In genomic region chr4:142113306-142113705, GRCm38 (mm10) we compare ENCODE assay signal across 8 mouse cellular contexts. TPM values are rescaled to one million over a fixed set of nuclear protein-coding genes. Genes with fewer than 3 reads are reported as not detected.
DNase-seq lines count a peak whose midpoint lies in the region; ATAC-seq and TF ChIP-seq lines count a peak whose summit lies in the region.

No protein-coding gene starts in this region.

- no peak overlapping the region for H3K9ac ChIP-seq in heart, embryonic 16.5 days (ENCODE audit: low read length)
- H3K9ac ChIP-seq in heart, embryonic 12.5 days: no peak overlapping the region

- TF ChIP-seq CTCF in thymus, adult 2 months (IDR thresholded peaks at IDR 0.05; ENCODE audit: borderline replicate concordance, control insufficient read depth, extremely low read depth, insufficient read depth, low read length, poor library complexity): no peak

- H3K4me1 ChIP-seq in heart, embryonic 16.5 days (ENCODE audit: control insufficient read depth, insufficient read depth, low read length): no peaks in the 10 kb centered on the region
- H3K4me1 ChIP-seq in heart, embryonic 12.5 days (replicated peaks): no peaks in the 10 kb centered on the region
- H3K4me1 ChIP-seq in thymus, adult 2 months (replicated peaks; ENCODE audit: control insufficient read depth, insufficient read depth, low read length): no peaks in the 10 kb centered on the region

- peak; percentile 60; the same call in 1 of the 2 replicates for ATAC-seq in heart, embryonic 16.5 days (replicated peaks; ENCODE audit: extremely low read depth, insufficient read depth, low FRiP score)
- no peak for ATAC-seq in heart, embryonic 12.5 days (ENCODE audit: insufficient number of reproducible peaks, low FRiP score)

- peak; percentile 30 for DNase-seq in thymus, adult 2 months
- no peak for DNase-seq in thymus, adult 18-20 months
- peak; percentile 40 for DNase-seq in embryo, embryonic 11 days
- DNase-seq in kidney, postnatal 10 days: peak; percentile 56
- peak; percentile 21 for DNase-seq in right cerebral cortex, postnatal 4 days
- DNase-seq in spleen, postnatal 36 days (ENCODE audit: low spot score in 2 of 2): no peak

- H3K4me2 ChIP-seq in heart, embryonic 16.5 days (ENCODE audit: low read depth, low read length): no peak overlapping the region
- no peak overlapping the region for H3K4me2 ChIP-seq in heart, embryonic 12.5 days

- TF ChIP-seq POLR2A in thymus, adult 2 months (IDR thresholded peaks at IDR 0.05; ENCODE audit: control insufficient read depth, extremely low read depth, insufficient read depth, low read length, poor library complexity): no peak

- peaks cover 3% of the 10 kb centered on the region for H3K9me3 ChIP-seq in heart, embryonic 16.5 days (replicated peaks; ENCODE audit: control insufficient read depth, low read length)
- H3K9me3 ChIP-seq in heart, embryonic 12.5 days (replicated peaks): peaks cover 9% of the 10 kb centered on the region; the same call in 1 of the 2 replicates

- 24% methylated on average over 8 of the region's 8 CpGs for WGBS in heart, embryonic 16.5 days
- whole genome bisulfite sequencing in heart, embryonic 12.5 days: 28% methylated on average over 8 of the region's 8 CpGs
- WGBS in thymus, adult 2 months: 35% methylated on average over 8 of the region's 8 CpGs

- no peak overlapping the region for H3K27ac ChIP-seq in heart, embryonic 16.5 days (ENCODE audit: low read length)
- no peak overlapping the region for H3K27ac ChIP-seq in heart, embryonic 12.5 days (ENCODE audit: poor library complexity, severe bottlenecking)
- H3K27ac ChIP-seq in thymus, adult 2 months (ENCODE audit: control insufficient read depth, insufficient read depth, low read length): no peak overlapping the region; the same call in 1 of the 2 replicates

- no peaks in the 10 kb centered on the region for H3K36me3 ChIP-seq in heart, embryonic 16.5 days (ENCODE audit: control insufficient read depth, insufficient read depth)
- H3K36me3 ChIP-seq in heart, embryonic 12.5 days: no peaks in the 10 kb centered on the region
- H3K36me3 ChIP-seq in thymus, adult 2 months (ENCODE audit: control insufficient read depth, insufficient read depth, low read length): no peaks in the 10 kb centered on the region

- H3K4me3 ChIP-seq in heart, embryonic 16.5 days (ENCODE audit: low read length): no peak overlapping the region
- H3K4me3 ChIP-seq in heart, embryonic 12.5 days: no peak overlapping the region
- H3K4me3 ChIP-seq in thymus, adult 2 months (ENCODE audit: control insufficient read depth, insufficient read depth, low read length): no peak overlapping the region

- no peaks in the 10 kb centered on the region; the same call in 1 of the 2 replicates for H3K27me3 ChIP-seq in heart, embryonic 16.5 days (ENCODE audit: control insufficient read depth, insufficient read depth, low read length)
- H3K27me3 ChIP-seq in heart, embryonic 12.5 days (replicated peaks): 0 out of 2 replicates have a peak, but pooled peaks cover 2% of the 10 kb centered on the region
- no peaks in the 10 kb centered on the region for H3K27me3 ChIP-seq in thymus, adult 2 months (ENCODE audit: control insufficient read depth, insufficient read depth, low read length)

RNA-seq across cellular contexts. Expression of gene Tmem51, which starts 29.2 kb away (rescaled TPM):
- 48.5 and 49.2 TPM in 2 replicates for polyA plus RNA-seq in heart, embryonic 16.5 days (2015; fragmentation: Nextera tagmentation; extraction: Ambion mirVana)
- polyA plus RNA-seq in heart, embryonic 12.5 days (2016; fragmentation: Nextera tagmentation; extraction: Ambion mirVana): 28.3 and 29.6 TPM in 2 replicates
- polyA plus RNA-seq in thymus, adult 2 months (2012; rRNA removed): 8.0 and 9.6 TPM in 2 replicates

Comparison
In these comparisons a context has a peak if more than half of its experiments do, and no peak if none do; other contexts are left out.
1. DNase-seq: peak in thymus, adult 2 months (single experiment), embryo, embryonic 11 days (single experiment), kidney, postnatal 10 days (single experiment) and right cerebral cortex, postnatal 4 days (single experiment); none in thymus, adult 18-20 months (0 of 2) and spleen, postnatal 36 days (0 of 2).